Mouse (Mus musculus) heart, adult 2 months (tissue): ENCODE results near the gene Hbb-bs.

Experiments
- CTCF ChIP-seq: fragments of 200-600 bp; IDR thresholded peaks from 2 replicates; pipeline ENCODE4 v1.8.1; 2022; ENCODE audit warnings: antibody characterized with exemption, mild to moderate bottlenecking, moderate library complexity
- POLR2A ChIP-seq: fragments of 200-500 bp; IDR thresholded peaks from 2 replicates; pipeline ENCODE4 v1.6.1; 2011; ENCODE audit warnings: mild to moderate bottlenecking, low read depth, low read length, control low read depth; ENCODE audit not compliant: insufficient read depth

DNA sequence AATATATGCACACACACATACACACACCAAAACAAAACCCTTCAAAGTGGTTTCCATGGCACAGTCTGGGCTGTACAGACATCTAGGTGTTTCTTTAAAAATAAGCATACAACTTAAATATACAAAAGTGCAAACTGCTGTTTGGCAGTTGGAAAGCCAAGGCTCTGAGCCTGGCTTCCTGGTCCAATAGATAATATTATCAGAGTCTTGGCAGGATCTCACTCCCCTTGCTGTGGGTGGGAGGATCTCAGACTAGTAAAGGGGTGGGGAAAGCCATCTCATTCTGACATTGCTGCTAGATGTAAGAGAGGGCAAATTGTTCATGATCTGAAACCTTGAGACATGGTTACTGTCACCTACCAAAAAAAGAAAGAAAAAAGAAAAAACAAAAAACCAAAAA, 42.8 kb upstream of the Hbb-bs start:
- TF ChIP-seq POLR2A: no peak
- no peak for TF ChIP-seq CTCF
